Mouse (Mus musculus) limb, embryonic 11.5 days (tissue): ENCODE data around the gene Odaph. TPM values are rescaled to one million over a fixed set of nuclear protein-coding genes. Genes with fewer than 3 reads are reported as not detected.
"Not testable (repeated sequence)": the region's sequence is repeated elsewhere in the genome, so short reads cannot be mapped to it uniquely, and the experiment has no call there.

Source experiments
- ATAC-seq: fragments of 200-750 bp; cut with Nextera tagmentation; 2 replicates; pipeline ENCODE4 v1.8.0; 2017; ENCODE audit warnings: low read depth; ENCODE audit not compliant: insufficient number of reproducible peaks, low FRiP score, low TSS enrichment
- DNase-seq: peaks from one replicate; pipeline ENCODE4 v3.0.0-alpha.2; 2015; ENCODE audit warnings: low spot score
- H3K27ac ChIP-seq: fragments of 300-500 bp; sonication (generic); replicated peaks from 2 replicates; pipeline ENCODE4 v1.5.1; 2014; ENCODE audit warnings: low read depth, mild to moderate bottlenecking, low read length
- H3K27me3 ChIP-seq: fragments of 300-500 bp; sonication (generic); 2 replicates; pipeline ENCODE4 v1.6.1; 2014; ENCODE audit warnings: mild to moderate bottlenecking, low read length, mixed read lengths; ENCODE audit not compliant: control insufficient read depth, insufficient read depth
- H3K36me3 ChIP-seq: fragments of 300-500 bp; sonication (generic); 2 replicates; pipeline ENCODE4 v1.6.1; 2014; ENCODE audit warnings: mild to moderate bottlenecking, low read length, moderate library complexity, mixed read lengths; ENCODE audit not compliant: control insufficient read depth, insufficient read depth
- H3K4me1 ChIP-seq: fragments of 300-500 bp; sonication (generic); 2 replicates; pipeline ENCODE4 v1.6.1; 2014; ENCODE audit warnings: low read length, mixed read lengths; ENCODE audit not compliant: control insufficient read depth, insufficient read depth
- H3K4me2 ChIP-seq: fragments of 300-500 bp; sonication (generic); 2 replicates; pipeline ENCODE4 v1.6.1; 2014; ENCODE audit warnings: low read depth, mild to moderate bottlenecking, moderate library complexity; ENCODE audit not compliant: severe bottlenecking
- H3K4me3 ChIP-seq: fragments of 300-500 bp; sonication (generic); 2 replicates; pipeline ENCODE4 v1.5.1; 2014; ENCODE audit warnings: low read depth, low read length
- H3K9ac ChIP-seq: fragments of 300-500 bp; sonication (generic); 2 replicates; pipeline ENCODE4 v1.6.1; 2014; ENCODE audit warnings: mild to moderate bottlenecking, low read length
- H3K9me3 ChIP-seq: fragments of 300-500 bp; sonication (generic); 2 replicates; pipeline ENCODE4 v1.6.1; 2016; ENCODE audit warnings: low read length; ENCODE audit not compliant: control insufficient read depth
- WGBS: fragments of 180-500 bp; shearing (Covaris S2); extraction: QIAGEN DNeasy Blood & Tissue Kit; methylation state at CpG from one replicate; pipeline ENCODE4 v1.1.7; 2014; 5-methylcytosine and 5-hydroxymethylcytosine counted together
- polyA plus RNA-seq: library from polyadenylated mRNA; unstranded; fragments of >200 nt; fragmentation: Nextera tagmentation; extraction: Ambion mirVana; gene quantifications from 2 replicates; pipeline ENCODE4 v1.2.1, GENCODE M21; 2014

Gene Odaph
- polyA plus RNA-seq: not detected in 2 replicates

DNA sequence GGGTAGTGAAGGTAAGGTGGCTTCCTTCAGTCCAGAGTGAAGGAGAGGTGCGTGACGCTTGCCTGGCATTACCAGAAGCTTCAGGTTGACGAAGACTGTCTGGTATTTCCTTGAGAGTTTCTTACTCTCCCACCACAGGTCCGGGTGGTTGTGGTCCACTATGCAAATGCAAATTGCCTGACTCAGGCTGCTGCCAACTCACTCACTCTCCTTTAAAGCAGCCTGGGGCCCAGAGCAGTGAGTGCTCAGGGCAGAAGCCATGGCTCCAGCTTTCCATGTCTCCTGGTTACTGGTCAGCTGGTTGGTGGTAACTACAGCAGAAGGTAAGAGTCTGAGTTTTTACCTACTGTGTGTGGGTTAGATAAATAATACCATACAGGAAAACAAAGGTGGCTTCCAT lies at the start of gene Odaph:
TSS of gene Odaph (plus strand) at position 240 of the 400 bp plus-strand sequence.
- no peaks in the 10 kb centered on the region for H3K9me3 ChIP-seq
- H3K27me3 ChIP-seq: no peaks in the 10 kb centered on the region
- no peaks in the 10 kb centered on the region for H3K4me1 ChIP-seq
- H3K36me3 ChIP-seq: no peaks in the 10 kb centered on the region
- 81% methylated on average over 4 of the region's 4 CpGs for WGBS
- ATAC-seq (no peak), DNase-seq (no peak)
- H3K9ac ChIP-seq: no peak within 1 kb of the TSS
- H3K4me3 ChIP-seq: no peak within 1 kb of the TSS
- no peak within 1 kb of the TSS for H3K4me2 ChIP-seq
- H3K27ac ChIP-seq: no peak within 1 kb of the TSS

DNA sequence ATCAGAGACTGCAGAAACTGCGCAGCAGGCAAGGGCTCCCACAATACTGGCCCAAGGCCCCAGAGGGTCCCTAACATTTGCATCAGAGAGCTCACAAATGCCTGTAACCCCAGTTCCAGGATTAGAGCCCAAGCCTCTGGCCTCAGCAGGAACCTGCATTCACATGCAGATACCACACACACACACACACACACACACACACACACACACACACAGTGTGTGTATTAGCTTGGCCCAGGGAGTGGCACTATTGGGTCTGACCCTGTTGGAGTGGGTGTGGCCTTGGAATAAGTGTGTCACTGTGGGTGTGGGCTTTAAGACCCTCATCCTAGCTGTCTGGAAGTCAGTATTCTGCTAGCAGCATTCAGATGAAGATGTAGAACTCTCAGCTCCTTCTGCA lies 41.7 kb upstream of the Odaph start:
- H3K9me3 ChIP-seq, H3K36me3 ChIP-seq, H3K4me1 ChIP-seq, H3K4me3 ChIP-seq, ATAC-seq, H3K27me3 ChIP-seq, H3K27ac ChIP-seq, DNase-seq, H3K4me2 ChIP-seq, H3K9ac ChIP-seq: not testable (repeated sequence)
- WGBS: 94% methylated on average over 1 of the region's 1 CpGs

DNA sequence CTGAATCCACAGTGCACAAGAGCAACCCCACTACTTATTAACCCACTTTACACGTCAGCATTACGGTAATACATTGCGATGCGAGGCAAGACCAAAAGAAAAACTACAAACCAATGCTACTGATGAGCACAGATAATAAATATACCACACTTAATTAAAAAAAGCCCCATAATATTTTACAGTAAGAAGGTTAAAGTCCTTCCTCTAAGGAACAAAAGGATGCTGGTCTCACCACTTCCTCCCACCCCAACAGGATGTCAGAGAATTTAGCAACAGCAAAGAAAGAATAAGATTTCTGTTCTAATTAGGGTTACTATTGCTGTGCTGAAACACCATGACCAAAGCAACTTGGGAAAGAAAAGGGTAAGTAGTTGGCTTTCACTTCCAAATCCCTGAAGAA lies 40.3 kb upstream of the Odaph start:
- WGBS: 99% methylated on average over 4 of the region's 4 CpGs
- Histone ChIP-seq H3K4me2 (no peak overlapping the region), H3K9me3 (no peaks in the 10 kb centered on the region), H3K9ac (no peak overlapping the region), H3K36me3 (peaks cover 9% of the 10 kb centered on the region), H3K4me1 (no peaks in the 10 kb centered on the region), H3K4me3 (no peak overlapping the region), H3K27ac (no peak overlapping the region), H3K27me3 (no peaks in the 10 kb centered on the region)
- ATAC-seq: no peak
- DNase-seq: no peak

DNA sequence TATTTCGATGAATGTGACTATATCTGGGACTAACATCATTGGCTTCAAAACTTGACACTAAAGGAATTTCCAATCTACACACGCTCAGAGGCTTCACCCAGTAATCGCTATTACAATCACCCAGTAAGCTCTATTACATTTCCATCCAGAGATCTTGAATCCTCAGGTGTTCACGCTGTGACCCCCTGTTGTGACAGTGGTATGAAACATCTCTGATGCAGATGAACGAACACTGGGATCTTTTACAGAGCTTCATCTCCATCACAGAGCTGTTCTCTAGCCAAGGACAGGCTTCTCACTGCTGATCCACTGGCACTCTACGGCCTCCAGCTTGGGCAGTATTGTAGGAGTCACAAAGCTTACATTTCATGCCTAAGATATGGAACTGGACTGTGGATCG lies 37.8 kb upstream of the Odaph start:
- Histone ChIP-seq H3K9me3 (no peaks in the 10 kb centered on the region), H3K27ac (no peak overlapping the region), H3K4me1 (no peaks in the 10 kb centered on the region), H3K4me2 (no peak overlapping the region), H3K4me3 (no peak overlapping the region), H3K36me3 (peaks cover 14% of the 10 kb centered on the region), H3K9ac (no peak overlapping the region), H3K27me3 (no peaks in the 10 kb centered on the region)
- no peak for ATAC-seq
- 94% methylated on average over 7 of the region's 7 CpGs for WGBS
- no peak for DNase-seq

DNA sequence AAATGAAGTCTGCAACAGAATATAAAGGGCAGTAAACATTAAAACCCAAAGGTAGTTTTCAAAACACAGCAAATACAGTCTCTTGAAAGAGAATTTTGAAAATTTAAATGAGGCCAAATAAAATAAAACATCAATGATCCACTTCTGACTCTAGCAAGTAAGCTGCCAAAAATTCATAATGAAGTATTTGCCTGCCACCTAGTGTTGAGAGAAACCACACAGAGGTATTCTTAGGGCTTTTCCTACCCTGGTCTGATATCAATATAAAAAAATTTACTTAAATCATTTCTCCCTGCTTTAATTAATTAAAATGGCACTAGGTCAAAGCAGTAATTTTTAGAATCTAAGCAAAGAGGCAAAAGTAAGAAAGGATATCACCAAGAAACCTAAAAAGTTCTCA lies 35.9 kb upstream of the Odaph start:
- no peaks in the 10 kb centered on the region for H3K27me3 ChIP-seq
- DNase-seq (no peak), ATAC-seq (no peak)
- H3K4me2 ChIP-seq: no peak overlapping the region
- H3K9ac ChIP-seq: no peak overlapping the region
- H3K4me1 ChIP-seq: no peaks in the 10 kb centered on the region
- H3K4me3 ChIP-seq: no peak overlapping the region
- H3K36me3 ChIP-seq: peaks cover 14% of the 10 kb centered on the region
- H3K27ac ChIP-seq: no peak overlapping the region
- H3K9me3 ChIP-seq: no peaks in the 10 kb centered on the region

DNA sequence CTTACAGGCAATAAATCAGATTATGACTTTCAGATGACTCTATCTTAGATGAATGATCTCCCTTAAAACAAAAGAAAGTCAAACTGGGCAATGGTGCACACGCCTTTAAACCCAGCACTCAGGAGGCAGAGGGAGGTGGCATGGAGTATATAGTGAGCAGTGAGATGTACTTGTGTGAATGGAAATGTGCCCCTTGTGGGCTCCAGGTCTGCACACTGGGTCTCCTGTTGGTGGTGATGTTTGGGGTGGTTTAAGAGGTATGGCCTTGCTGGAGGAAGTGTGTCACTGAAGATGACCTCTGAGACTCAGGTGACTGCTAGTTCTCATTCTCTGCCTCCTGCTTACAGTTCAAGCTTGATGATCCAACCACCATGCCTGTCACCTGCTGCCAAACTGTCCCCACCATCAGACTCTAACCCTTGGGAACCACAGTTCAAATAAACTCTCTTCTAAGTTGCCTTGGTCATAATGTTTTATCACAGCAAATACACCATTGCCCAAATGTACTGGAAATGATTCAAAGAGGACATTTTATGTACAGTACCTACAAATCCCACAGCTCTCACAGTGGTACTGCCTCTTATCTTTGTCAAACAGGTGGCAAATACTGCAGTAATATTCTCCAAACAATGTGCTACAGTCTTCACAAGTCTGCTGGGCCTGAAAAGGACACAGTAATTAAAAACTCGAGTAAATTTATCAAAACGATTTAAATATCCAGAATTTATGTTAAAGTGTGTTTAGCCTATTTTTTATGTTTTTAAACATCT lies 30.1 kb upstream of the Odaph start:
- H3K9me3 ChIP-seq: no peaks in the 10 kb centered on the region
- no peak overlapping the region for H3K27ac ChIP-seq
- H3K9ac ChIP-seq: no peak overlapping the region
- WGBS: 90% methylated on average over 3 of the region's 3 CpGs
- no peaks in the 10 kb centered on the region for H3K4me1 ChIP-seq
- no peak overlapping the region for H3K4me3 ChIP-seq
- ATAC-seq: no peak
- H3K27me3 ChIP-seq: no peaks in the 10 kb centered on the region
- H3K4me2 ChIP-seq: no peak overlapping the region
- no peak for DNase-seq
- peaks cover 9% of the 10 kb centered on the region; the same call in 1 of the 2 replicates for H3K36me3 ChIP-seq

DNA sequence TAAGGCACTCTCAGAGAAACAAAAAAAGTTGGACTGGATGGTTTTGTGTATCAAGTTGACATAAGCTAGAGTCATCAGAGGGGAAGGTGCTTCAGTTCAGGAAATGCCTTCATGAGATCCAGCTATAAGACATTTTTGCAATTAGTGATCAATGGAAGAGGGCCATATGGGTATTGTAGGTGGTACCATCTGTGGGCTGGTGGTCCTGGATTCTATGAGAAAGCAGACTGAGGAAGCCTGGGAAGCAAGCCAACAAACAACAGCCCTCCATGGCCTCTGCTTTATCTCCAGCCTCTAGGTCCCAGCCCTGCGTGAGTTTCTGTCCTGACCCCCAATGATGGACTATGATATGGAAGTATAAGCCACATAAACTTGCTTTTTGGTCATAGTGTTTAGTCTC lies 28.2 kb upstream of the Odaph start:
- WGBS: 100% methylated on average over 1 of the region's 1 CpGs

DNA sequence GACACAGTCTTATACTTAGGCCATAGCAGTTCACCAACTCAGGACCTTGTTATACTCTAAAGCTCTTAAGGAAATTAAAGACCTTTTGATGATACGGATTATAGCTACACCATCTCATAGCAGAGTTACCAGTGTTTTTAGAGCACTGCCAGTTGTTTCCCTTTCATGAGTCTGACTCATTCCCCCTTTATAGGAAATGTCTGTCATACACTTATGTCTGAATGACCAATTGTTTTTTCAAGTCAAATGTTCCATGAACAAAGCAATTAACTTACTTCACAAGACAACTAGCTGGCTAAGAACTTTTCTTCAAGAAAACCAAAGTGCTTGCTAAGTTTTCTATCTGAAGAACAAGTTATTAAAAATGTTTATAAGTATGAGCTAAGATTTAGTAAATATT lies 27.3 kb upstream of the Odaph start:
- H3K27me3 ChIP-seq: no peaks in the 10 kb centered on the region
- ATAC-seq: no peak

More for the DNA sequence above, 28.2 kb upstream of the Odaph start:
- H3K36me3 ChIP-seq: peaks cover 4% of the 10 kb centered on the region; the same call in 1 of the 2 replicates
- H3K4me2 ChIP-seq: no peak overlapping the region
- H3K4me1 ChIP-seq: no peaks in the 10 kb centered on the region
- H3K4me3 ChIP-seq: no peak overlapping the region
- no peaks in the 10 kb centered on the region for H3K9me3 ChIP-seq
- ATAC-seq: no peak
- no peak overlapping the region for H3K27ac ChIP-seq
- no peaks in the 10 kb centered on the region for H3K27me3 ChIP-seq
- no peak overlapping the region for H3K9ac ChIP-seq
- no peak for DNase-seq

More for the DNA sequence above, 27.3 kb upstream of the Odaph start:
- Histone ChIP-seq H3K4me1 (no peaks in the 10 kb centered on the region), H3K4me3 (no peak overlapping the region), H3K27ac (no peak overlapping the region), H3K36me3 (peaks cover 4% of the 10 kb centered on the region; the same call in 1 of the 2 replicates), H3K4me2 (no peak overlapping the region), H3K9ac (no peak overlapping the region), H3K9me3 (no peaks in the 10 kb centered on the region)
- no peak for DNase-seq
- WGBS: 98% methylated on average over 1 of the region's 1 CpGs
